Mouse (Mus musculus) gonadal fat pad, adult 2 months (tissue): ENCODE results near the gene Gm2001. TPM values are rescaled to one million over a fixed set of nuclear protein-coding genes. Genes with fewer than 3 reads are reported as not detected.
"Not testable (repeated sequence)": the region's sequence is repeated elsewhere in the genome, so short reads cannot be mapped to it uniquely, and the experiment has no call there.

Experiments used
- DNase-seq: peaks from one replicate; pipeline ENCODE4 v3.0.0-alpha.2; 2012; ENCODE audit warnings: low read depth
- polyA plus RNA-seq: library from polyadenylated mRNA; depleted of rRNA; stranded (reverse); fragments of >200 nt; gene quantifications from 2 replicates; pipeline ENCODE4 v1.2.3, GENCODE M21; 2012; rRNA removed

Gm2001 gene
- not detected in 2 replicates for polyA plus RNA-seq

GRCm38 (mm10) chr12:87842239-87842638 is at the start of gene Gm2001:
TSS of gene Gm2001 (minus strand) at chr12:87842339.
- DNase-seq: not testable (repeated sequence)

GRCm38 (mm10) chr12:87873772-87874171 is 31.6 kb upstream of the Gm2001 start, which contains the start of gene Gm2016:
TSS of gene Gm2016 (plus strand) at chr12:87874072.
- DNase-seq: not testable (repeated sequence)

- DNase-seq: not testable (repeated sequence)
These were observed 21.9 kb upstream of the Gm2001 start for GRCm38 (mm10) chr12:87864048-87864447.

- not testable (repeated sequence) for DNase-seq
These were observed 21.5 kb upstream of the Gm2001 start for GRCm38 (mm10) chr12:87863638-87864037.

GRCm38 (mm10) chr12:87861740-87862692 is 19.9 kb upstream of the Gm2001 start:
- not testable (repeated sequence) for DNase-seq

DNA sequence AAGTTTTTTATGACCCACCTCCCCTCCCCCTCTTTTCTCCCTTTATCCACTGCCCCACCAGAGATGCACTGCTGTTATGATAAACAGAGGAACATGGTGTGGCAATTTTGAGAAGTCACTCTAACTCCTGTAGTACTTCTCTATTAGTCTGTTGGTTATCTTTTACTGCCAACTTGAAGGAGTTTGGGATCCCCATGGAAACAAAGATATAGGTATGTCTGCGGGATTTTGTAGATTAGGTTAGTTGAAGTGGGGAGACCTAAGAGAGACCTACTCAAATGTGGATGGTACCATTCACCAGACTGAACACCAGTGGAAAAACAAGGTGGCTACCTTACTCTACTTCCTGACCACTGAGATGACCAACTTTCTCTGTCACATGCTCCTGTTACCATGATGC is 13.9 kb upstream of the Gm2001 start:
- DNase-seq: not testable (repeated sequence)

DNA sequence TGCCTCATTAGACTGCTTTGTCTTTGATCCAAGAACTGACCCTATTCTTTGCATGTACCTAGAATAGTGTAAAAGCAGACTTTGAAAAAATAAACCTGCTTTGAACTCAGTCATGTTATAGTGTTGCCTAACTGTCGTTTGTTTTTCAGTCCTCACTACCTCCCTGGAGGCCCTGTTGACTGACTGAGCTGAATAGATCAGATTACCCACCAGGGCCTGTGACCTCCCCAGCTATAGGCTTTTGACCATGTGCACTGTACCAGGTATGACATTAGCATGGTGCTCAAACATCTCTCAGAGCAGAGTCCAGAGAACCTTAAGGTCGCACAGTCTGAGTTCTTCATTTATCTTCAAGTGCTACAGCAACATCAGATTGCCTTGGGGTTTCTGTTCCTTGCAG is 8.5 kb upstream of the Gm2001 start:
- not testable (repeated sequence) for DNase-seq

GRCm38 (mm10) chr12:87816277-87816676 is 25.9 kb downstream of the Gm2001 start, which contains the start of gene BB287469:
TSS of gene BB287469 (plus strand) at chr12:87816577.
- not testable (repeated sequence) for DNase-seq

- not testable (repeated sequence) for DNase-seq
These were observed 44.2 kb downstream of the Gm2001 start for GRCm38 (mm10) chr12:87797971-87798370.

DNA sequence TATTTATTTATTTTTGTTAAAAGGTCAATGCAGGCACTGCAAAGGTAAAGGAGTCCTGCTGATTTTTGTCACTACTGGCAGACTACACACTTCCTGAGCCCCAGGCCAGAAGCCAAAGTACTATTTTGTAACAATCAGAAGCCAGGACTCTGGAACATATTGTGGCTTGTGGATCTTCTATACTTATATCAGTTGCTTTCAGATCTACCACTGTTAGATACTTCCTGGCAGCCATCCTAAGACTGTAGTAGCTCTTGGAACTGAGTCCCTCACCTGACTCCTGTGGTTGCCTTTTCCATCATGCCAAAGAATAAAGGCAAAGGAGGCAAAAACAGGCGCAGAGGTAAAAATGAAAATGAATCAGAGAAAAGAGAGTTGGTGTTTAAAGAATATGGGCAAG is 46.9 kb downstream of the Gm2001 start, which contains the start of gene Gm21936:
Gm21936 (plus strand) TSS at position 301 of the 400 bp plus-strand sequence.
- DNase-seq: peak; percentile 19

Other genes starting within 250 kb of the Gm2001 start
- gene Oog1, start 239.7 kb downstream of the Gm2001 start, polyA plus RNA-seq: not detected in 2 replicates
- not detected in 2 replicates for gene Gm4027, start 223.5 kb downstream of the Gm2001 start, polyA plus RNA-seq
- not detected in 2 replicates for gene Gm16381, start 197.7 kb downstream of the Gm2001 start, polyA plus RNA-seq
- gene Gm21319, start 66.6 kb downstream of the Gm2001 start, polyA plus RNA-seq: not detected in 2 replicates
- gene Gm21936, start 46.8 kb downstream of the Gm2001 start, polyA plus RNA-seq: not detected in 2 replicates
- gene BB287469, start 25.8 kb downstream of the Gm2001 start, polyA plus RNA-seq: not detected in 2 replicates
- not detected in 2 replicates for gene Gm2016, start 31.7 kb upstream of the Gm2001 start, polyA plus RNA-seq
- gene Gm2022, start 53.0 kb upstream of the Gm2001 start, polyA plus RNA-seq: not detected in 2 replicates
- not detected in 2 replicates for gene Gm2035, start 77.5 kb upstream of the Gm2001 start, polyA plus RNA-seq
- not detected in 2 replicates for gene Gm2042, start 111.7 kb upstream of the Gm2001 start, polyA plus RNA-seq
- gene Gm2075, start 169.5 kb upstream of the Gm2001 start, polyA plus RNA-seq: not detected in 2 replicates
- not detected in 2 replicates for gene Gm6803, start 176.4 kb upstream of the Gm2001 start, polyA plus RNA-seq
- gene Gm2056, start 184.7 kb upstream of the Gm2001 start, polyA plus RNA-seq: not detected in 2 replicates
- gene Gm16368, start 241.4 kb upstream of the Gm2001 start, polyA plus RNA-seq: not detected in 2 replicates